Mouse (Mus musculus): Measurements from ENCODE around the gene Pkdcc. TPM values are rescaled to one million over a fixed set of nuclear protein-coding genes. Genes with fewer than 3 reads are reported as not detected.

Pkdcc gene
- polyA plus RNA-seq (2012; rRNA removed) (145 and 226 TPM in 2 replicates), polyA plus RNA-seq (2014; fragmentation: Nextera tagmentation; extraction: Ambion mirVana) (20.4 and 20.9 TPM in 2 replicates)

DNA sequence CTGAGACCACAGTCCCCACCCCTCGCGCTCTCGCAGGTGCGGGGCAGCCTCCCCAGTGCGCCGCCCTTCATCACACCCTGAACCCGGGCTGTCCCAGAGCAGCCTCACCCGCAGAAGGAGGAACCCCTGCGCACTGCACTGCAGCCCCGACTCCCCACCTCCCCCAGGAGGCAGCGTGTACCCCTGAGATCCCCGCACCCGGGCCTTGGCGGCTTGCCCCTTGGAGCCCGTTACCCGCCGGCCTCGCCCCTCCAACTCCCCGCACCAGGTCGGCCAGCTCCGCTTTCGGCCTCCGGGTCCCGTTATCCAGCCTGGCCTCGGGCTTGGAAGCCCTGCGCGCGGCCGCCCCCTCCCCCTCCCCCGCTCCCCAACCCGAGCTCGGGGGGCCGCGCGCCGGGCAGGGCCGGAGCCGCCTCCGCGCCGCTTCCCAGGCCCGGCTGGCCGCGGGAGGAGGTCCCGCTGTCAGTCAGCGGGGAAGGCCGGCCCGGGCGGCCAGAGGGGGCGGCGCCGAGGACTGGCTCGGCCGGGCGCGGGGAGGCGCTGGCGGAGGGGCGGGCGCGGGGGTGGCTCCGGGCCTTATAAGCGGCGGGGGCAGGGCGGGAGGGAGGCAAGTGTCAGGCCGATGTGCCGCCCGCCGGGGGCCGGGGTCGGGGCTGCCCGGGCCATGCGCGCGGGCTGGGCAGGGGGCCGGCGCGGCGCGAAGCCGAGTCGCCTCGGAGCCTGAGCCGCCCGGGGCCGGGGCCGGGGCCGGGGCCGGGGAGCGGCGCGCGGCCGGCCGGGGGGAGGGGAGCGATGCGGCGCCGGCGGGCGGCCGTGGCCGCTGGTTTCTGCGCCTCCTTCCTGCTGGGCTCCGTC lies at the start of gene Pkdcc:
Gene Pkdcc, plus strand, starts transcription at position 619 of the 855 bp plus-strand sequence.
- under 1% methylated on average over 29 of the region's 105 CpGs for WGBS
- peak within 1 kb of the TSS; percentile 76 for H3K4me3 ChIP-seq (replicated peaks; ENCODE audit: low read length)
- peak; percentile 88 for DNase-seq (ENCODE audit: low spot score)
- ATAC-seq (ENCODE audit: low FRiP score, low read depth) = peak; percentile 91
- peak within 1 kb of the TSS; percentile 92 for H3K4me2 ChIP-seq (replicated peaks; ENCODE audit: low read depth, low read length, severe bottlenecking)
- H3K9me3 ChIP-seq (ENCODE audit: control insufficient read depth, low read length) = no peaks in the 10 kb centered on the region
- no peak for TF ChIP-seq POLR2A (IDR thresholded peaks at IDR 0.05; ENCODE audit: borderline replicate concordance, extremely low read depth, insufficient read depth, insufficient read length)
- peaks cover 74% of the 10 kb centered on the region for H3K27me3 ChIP-seq (ENCODE audit: control insufficient read depth, insufficient read depth, low read length)
- peaks cover 37% of the 10 kb centered on the region for H3K4me1 ChIP-seq (ENCODE audit: control insufficient read depth, insufficient read depth, low read length)
- H3K27ac ChIP-seq (replicated peaks; ENCODE audit: low read depth, low read length) = peak within 1 kb of the TSS; percentile 63
- H3K36me3 ChIP-seq (ENCODE audit: control insufficient read depth, insufficient read depth, low read length) = no peaks in the 10 kb centered on the region
- H3K9ac ChIP-seq (ENCODE audit: low read depth, low read length, severe bottlenecking) = peak within 1 kb of the TSS; percentile 86

DNA sequence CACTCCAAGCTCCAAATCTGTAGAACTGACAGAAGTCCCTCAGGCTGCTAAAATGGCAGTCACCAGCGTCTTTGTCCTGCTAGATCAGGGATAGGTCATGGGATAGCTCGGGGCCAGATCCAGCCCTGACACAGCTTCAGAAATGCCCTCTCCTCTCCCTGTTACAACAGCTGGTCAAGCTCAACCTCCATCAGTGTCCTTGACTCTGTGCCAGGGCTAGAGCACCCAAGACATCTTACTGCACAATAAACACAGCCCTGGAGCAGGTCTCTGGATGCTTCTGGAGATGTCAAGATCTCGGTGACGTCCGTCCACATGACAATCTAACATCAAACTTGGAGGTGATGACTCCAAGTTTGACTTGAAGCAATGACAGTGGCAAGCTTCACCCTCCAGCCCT lies 48.9 kb upstream of the Pkdcc start:
- peaks cover 47% of the 10 kb centered on the region for H3K27me3 ChIP-seq (ENCODE audit: control insufficient read depth, insufficient read depth, low read length)
- no peak overlapping the region for H3K27ac ChIP-seq (replicated peaks; ENCODE audit: low read depth, low read length)
- ATAC-seq (ENCODE audit: low FRiP score, low read depth) (no peak), DNase-seq (ENCODE audit: low spot score) (no peak)
- H3K36me3 ChIP-seq (ENCODE audit: control insufficient read depth, insufficient read depth, low read length) = no peaks in the 10 kb centered on the region
- no peaks in the 10 kb centered on the region for H3K9me3 ChIP-seq (ENCODE audit: control insufficient read depth, low read length)
- no peak overlapping the region for H3K4me3 ChIP-seq (replicated peaks; ENCODE audit: low read length)
- TF ChIP-seq POLR2A (IDR thresholded peaks at IDR 0.05; ENCODE audit: borderline replicate concordance, extremely low read depth, insufficient read depth, insufficient read length) = no peak
- WGBS = 44% methylated on average over 5 of the region's 5 CpGs
- H3K9ac ChIP-seq (ENCODE audit: low read depth, low read length, severe bottlenecking) = no peak overlapping the region
- no peak overlapping the region; the same call in 1 of the 2 replicates for H3K4me2 ChIP-seq (replicated peaks; ENCODE audit: low read depth, low read length, severe bottlenecking)
- H3K4me1 ChIP-seq (ENCODE audit: control insufficient read depth, insufficient read depth, low read length) = peaks cover 9% of the 10 kb centered on the region

DNA sequence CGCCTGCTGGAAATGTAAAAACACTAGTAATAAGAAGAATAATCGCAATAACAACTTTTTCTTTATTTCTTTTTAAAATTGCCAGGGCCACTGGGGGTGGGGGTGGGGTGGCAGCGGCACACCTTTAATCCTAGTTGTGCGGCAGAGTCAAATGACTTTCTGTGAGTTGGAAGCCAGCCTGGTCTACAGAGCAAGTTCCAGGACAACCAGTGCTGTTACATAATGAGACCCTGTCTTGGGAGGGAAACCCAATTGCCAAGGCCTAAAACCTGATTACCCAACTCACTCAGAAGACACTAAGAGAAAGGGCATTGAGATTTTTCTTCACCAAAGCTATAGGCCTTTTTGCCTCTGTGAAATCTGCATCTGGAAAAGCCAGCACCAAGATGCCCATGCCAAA lies 38.9 kb upstream of the Pkdcc start:
- Histone ChIP-seq H3K9me3 (ENCODE audit: control insufficient read depth, low read length) (no peaks in the 10 kb centered on the region; the same call in 1 of the 2 replicates), H3K9ac (ENCODE audit: low read depth, low read length, severe bottlenecking) (no peak overlapping the region), H3K27me3 (ENCODE audit: control insufficient read depth, insufficient read depth, low read length) (peaks cover 56% of the 10 kb centered on the region), H3K4me2 (replicated peaks; ENCODE audit: low read depth, low read length, severe bottlenecking) (no peak overlapping the region), H3K36me3 (ENCODE audit: control insufficient read depth, insufficient read depth, low read length) (no peaks in the 10 kb centered on the region), H3K4me3 (replicated peaks; ENCODE audit: low read length) (no peak overlapping the region), H3K27ac (replicated peaks; ENCODE audit: low read depth, low read length) (no peak overlapping the region), H3K4me1 (ENCODE audit: control insufficient read depth, insufficient read depth, low read length) (peaks cover 22% of the 10 kb centered on the region)
- no peak for DNase-seq (ENCODE audit: low spot score)
- ATAC-seq (ENCODE audit: low FRiP score, low read depth) = no peak
- no peak for TF ChIP-seq POLR2A (IDR thresholded peaks at IDR 0.05; ENCODE audit: borderline replicate concordance, extremely low read depth, insufficient read depth, insufficient read length)
- 59% methylated on average over 4 of the region's 4 CpGs for WGBS

DNA sequence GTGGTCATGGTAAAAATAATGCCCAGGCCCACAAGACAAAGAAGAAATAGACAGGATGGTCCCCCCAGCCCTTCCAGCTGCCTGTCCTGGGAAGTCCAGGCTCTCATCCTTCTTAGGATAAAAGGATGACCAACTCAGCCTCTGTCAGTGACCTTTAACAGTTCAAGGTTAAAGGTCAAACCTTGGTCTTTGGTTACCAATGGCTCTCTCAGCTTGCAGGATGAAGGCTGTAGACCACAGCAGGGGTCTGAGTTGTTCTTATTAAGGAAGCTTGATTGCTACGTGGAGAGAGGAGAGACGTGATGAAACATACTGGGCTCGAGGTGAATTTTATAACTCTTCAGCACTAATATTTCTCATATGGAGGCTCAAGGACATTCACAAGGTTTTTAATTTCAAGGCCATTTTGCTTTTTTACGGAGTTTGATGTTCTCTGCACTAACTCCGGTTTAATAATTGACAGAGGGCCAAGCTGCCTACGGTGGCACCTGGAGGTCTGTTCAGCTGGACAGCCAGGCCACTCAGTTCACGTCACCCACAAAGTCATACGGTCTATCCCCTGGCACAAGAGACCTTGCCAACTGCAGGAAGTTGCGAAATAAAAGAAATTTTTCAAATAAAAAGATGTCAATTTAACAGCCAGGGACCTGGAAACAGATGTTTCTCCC lies 36.5 kb upstream of the Pkdcc start:
- Histone ChIP-seq H3K9ac (ENCODE audit: low read depth, low read length, severe bottlenecking) (no peak overlapping the region), H3K27me3 (ENCODE audit: control insufficient read depth, insufficient read depth, low read length) (peaks cover 52% of the 10 kb centered on the region), H3K27ac (replicated peaks; ENCODE audit: low read depth, low read length) (no peak overlapping the region), H3K36me3 (ENCODE audit: control insufficient read depth, insufficient read depth, low read length) (no peaks in the 10 kb centered on the region), H3K4me2 (replicated peaks; ENCODE audit: low read depth, low read length, severe bottlenecking) (no peak overlapping the region), H3K9me3 (ENCODE audit: control insufficient read depth, low read length) (no peaks in the 10 kb centered on the region), H3K4me3 (replicated peaks; ENCODE audit: low read length) (no peak overlapping the region), H3K4me1 (ENCODE audit: control insufficient read depth, insufficient read depth, low read length) (peaks cover 22% of the 10 kb centered on the region)
- no peak for TF ChIP-seq POLR2A (IDR thresholded peaks at IDR 0.05; ENCODE audit: borderline replicate concordance, extremely low read depth, insufficient read depth, insufficient read length)
- no peak for DNase-seq (ENCODE audit: low spot score)
- ATAC-seq (ENCODE audit: low FRiP score, low read depth) = 0 out of 2 replicates have a peak, but pooled peaks have one; percentile 8
- WGBS = 18% methylated on average over 9 of the region's 9 CpGs

DNA sequence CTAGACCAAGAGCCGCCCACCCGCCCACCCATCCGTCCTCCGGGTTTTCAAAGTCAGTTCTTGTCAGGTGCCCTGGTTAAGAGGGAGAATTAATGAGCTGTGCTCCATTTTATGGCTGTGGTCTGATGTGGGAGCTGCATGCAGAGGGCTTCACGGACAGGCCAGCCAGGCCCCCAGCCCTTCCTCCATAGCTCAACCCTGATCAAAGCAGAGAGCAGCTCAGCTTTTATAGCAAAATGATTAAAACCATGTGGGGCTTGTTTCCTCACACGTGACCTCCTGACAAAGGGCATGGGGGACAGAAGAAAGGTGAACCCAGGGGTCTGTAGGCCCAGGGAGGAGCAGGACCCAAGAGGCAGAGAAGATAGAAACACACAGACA lies 36.0 kb upstream of the Pkdcc start:
- H3K9me3 ChIP-seq (ENCODE audit: control insufficient read depth, low read length) = no peaks in the 10 kb centered on the region
- no peak overlapping the region for H3K27ac ChIP-seq (replicated peaks; ENCODE audit: low read depth, low read length)
- H3K4me3 ChIP-seq (replicated peaks; ENCODE audit: low read length) = no peak overlapping the region
- peaks cover 56% of the 10 kb centered on the region for H3K27me3 ChIP-seq (ENCODE audit: control insufficient read depth, insufficient read depth, low read length)
- H3K4me1 ChIP-seq (ENCODE audit: control insufficient read depth, insufficient read depth, low read length) = peaks cover 22% of the 10 kb centered on the region
- 10% methylated on average over 6 of the region's 6 CpGs for WGBS
- no peaks in the 10 kb centered on the region for H3K36me3 ChIP-seq (ENCODE audit: control insufficient read depth, insufficient read depth, low read length)
- DNase-seq (ENCODE audit: low spot score) (no peak), ATAC-seq (ENCODE audit: low FRiP score, low read depth) (peak; percentile 49; the same call in 1 of the 2 replicates)
- no peak overlapping the region for H3K4me2 ChIP-seq (replicated peaks; ENCODE audit: low read depth, low read length, severe bottlenecking)
- no peak overlapping the region for H3K9ac ChIP-seq (ENCODE audit: low read depth, low read length, severe bottlenecking)
- no peak for TF ChIP-seq POLR2A (IDR thresholded peaks at IDR 0.05; ENCODE audit: borderline replicate concordance, extremely low read depth, insufficient read depth, insufficient read length)
